In genomic region chr6:52200073-52200750, GRCm38 (mm10) we compare ENCODE assay signal across 12 mouse cellular contexts. TPM values are rescaled to one million over a fixed set of nuclear protein-coding genes. Genes with fewer than 3 reads are reported as not detected.
DNase-seq lines count a peak whose midpoint lies in the region; ATAC-seq and TF ChIP-seq lines count a peak whose summit lies in the region.
"Had no signal": no experiment of that assay in that cellular context is flagged by ENCODE, and none has a peak within 500 bp of the region (broad histone marks: within the 10 kb centered on the region; RNA-seq: fewer than 3 reads in every experiment).

No protein-coding gene starts in this region.

- WGBS in liver, embryonic 11.5 days = 13% methylated on average over 30 of the region's 30 CpGs
- 47% methylated on average over 30 of the region's 30 CpGs for whole genome bisulfite sequencing in liver, postnatal 0 days (ENCODE audit: insufficient replicate concordance)
- 8% methylated on average over 30 of the region's 30 CpGs for WGBS in hindbrain, postnatal 0 days
- 21% methylated on average over 30 of the region's 30 CpGs for WGBS in limb, embryonic 13.5 days
- WGBS in stomach, embryonic 14.5 days = 25% methylated on average over 30 of the region's 30 CpGs
- WGBS in thymus, adult 2 months = 95% methylated on average over 30 of the region's 30 CpGs

- H3K27ac ChIP-seq in liver, embryonic 11.5 days (ENCODE audit: low read depth, low read length) = no peak overlapping the region
- no peak overlapping the region for H3K27ac ChIP-seq in liver, postnatal 0 days (ENCODE audit: low read depth)
- no peak overlapping the region for H3K27ac ChIP-seq in hindbrain, postnatal 0 days
- no peak overlapping the region for H3K27ac ChIP-seq in limb, embryonic 13.5 days
- H3K27ac ChIP-seq in stomach, embryonic 14.5 days (ENCODE audit: low read length) = peak overlapping the region; percentile 90
- no peak overlapping the region for H3K27ac ChIP-seq in thymus, adult 2 months (ENCODE audit: control insufficient read depth, insufficient read depth, low read length)
- H3K27ac ChIP-seq: embryonic facial prominence, embryonic 12.5 days had no signal

- TF ChIP-seq CTCF in liver, postnatal 0 days (IDR thresholded peaks at IDR 0.05; ENCODE audit: low read depth) = no peak
- no peak for TF ChIP-seq CTCF in hindbrain, postnatal 0 days (IDR thresholded peaks at IDR 0.05; ENCODE audit: low read depth)
- TF ChIP-seq CTCF in thymus, adult 2 months (IDR thresholded peaks at IDR 0.05; ENCODE audit: borderline replicate concordance, control insufficient read depth, extremely low read depth, insufficient read depth, low read length, poor library complexity) = no peak

- peaks cover 100% of the 10 kb centered on the region for H3K27me3 ChIP-seq in liver, embryonic 11.5 days (replicated peaks; ENCODE audit: control insufficient read depth, insufficient read depth, low read length)
- peaks cover 73% of the 10 kb centered on the region for H3K27me3 ChIP-seq in liver, postnatal 0 days (ENCODE audit: insufficient read depth, low read length)
- H3K27me3 ChIP-seq in hindbrain, postnatal 0 days (ENCODE audit: insufficient read depth, low read length) = peaks cover 91% of the 10 kb centered on the region
- peaks cover 75% of the 10 kb centered on the region for H3K27me3 ChIP-seq in limb, embryonic 13.5 days
- no peaks in the 10 kb centered on the region for H3K27me3 ChIP-seq in stomach, embryonic 14.5 days (ENCODE audit: control insufficient read depth, insufficient read depth, low read length)
- no peaks in the 10 kb centered on the region for H3K27me3 ChIP-seq in thymus, adult 2 months (ENCODE audit: control insufficient read depth, insufficient read depth, low read length)

- TF ChIP-seq POLR2A in thymus, adult 2 months (IDR thresholded peaks at IDR 0.05; ENCODE audit: control insufficient read depth, extremely low read depth, insufficient read depth, low read length, poor library complexity) = no peak

- no peaks in the 10 kb centered on the region for H3K9me3 ChIP-seq in liver, embryonic 11.5 days (ENCODE audit: control insufficient read depth, low read length)
- H3K9me3 ChIP-seq in liver, postnatal 0 days (ENCODE audit: low read length) = no peaks in the 10 kb centered on the region
- H3K9me3 ChIP-seq in hindbrain, postnatal 0 days (ENCODE audit: low read length) = no peaks in the 10 kb centered on the region
- H3K9me3 ChIP-seq in limb, embryonic 13.5 days = no peaks in the 10 kb centered on the region
- H3K9me3 ChIP-seq in stomach, embryonic 14.5 days (ENCODE audit: control insufficient read depth, low read depth, low read length) = no peaks in the 10 kb centered on the region
- H3K9me3 ChIP-seq: embryonic facial prominence, embryonic 12.5 days had no signal

- no peak for DNase-seq in liver, embryonic 11.5 days (ENCODE audit: low spot score)
- DNase-seq in liver, postnatal 0 days = no peak
- no peak for DNase-seq in hindbrain, postnatal 0 days (ENCODE audit: low spot score)
- no peak for DNase-seq in left cerebral cortex, adult 11 months (ENCODE audit: low spot score)
- DNase-seq in thymus, adult 2 months = no peak
- DNase-seq: spleen, adult 18-20 months had no signal

- no peak overlapping the region for H3K4me3 ChIP-seq in liver, embryonic 11.5 days (ENCODE audit: low read depth, low read length)
- no peak overlapping the region for H3K4me3 ChIP-seq in liver, postnatal 0 days (ENCODE audit: low read depth, low read length)
- no peak overlapping the region for H3K4me3 ChIP-seq in hindbrain, postnatal 0 days (ENCODE audit: low read length)
- H3K4me3 ChIP-seq in limb, embryonic 13.5 days = no peak overlapping the region
- H3K4me3 ChIP-seq in stomach, embryonic 14.5 days (ENCODE audit: low read depth, low read length) = peak overlapping the region; percentile 90
- no peak overlapping the region for H3K4me3 ChIP-seq in thymus, adult 2 months (ENCODE audit: control insufficient read depth, insufficient read depth, low read length)
- H3K4me3 ChIP-seq: embryonic facial prominence, embryonic 12.5 days; myocyte had no signal

- no peaks in the 10 kb centered on the region for H3K36me3 ChIP-seq in liver, embryonic 11.5 days (ENCODE audit: control insufficient read depth, insufficient read depth, low read length)
- no peaks in the 10 kb centered on the region for H3K36me3 ChIP-seq in liver, postnatal 0 days (replicated peaks; ENCODE audit: insufficient read depth, low read length)
- no peaks in the 10 kb centered on the region for H3K36me3 ChIP-seq in hindbrain, postnatal 0 days (ENCODE audit: insufficient read depth, low read length)
- peaks cover 24% of the 10 kb centered on the region for H3K36me3 ChIP-seq in limb, embryonic 13.5 days
- H3K36me3 ChIP-seq in stomach, embryonic 14.5 days (ENCODE audit: control insufficient read depth, insufficient read depth, low read length) = peaks cover 5% of the 10 kb centered on the region; the same call in 1 of the 2 replicates
- no peaks in the 10 kb centered on the region for H3K36me3 ChIP-seq in thymus, adult 2 months (ENCODE audit: control insufficient read depth, insufficient read depth, low read length)
- H3K36me3 ChIP-seq: embryonic facial prominence, embryonic 12.5 days; G1E had no signal

- no peak for ATAC-seq in liver, embryonic 11.5 days (replicated peaks; ENCODE audit: low FRiP score)
- no peak for ATAC-seq in liver, postnatal 0 days
- ATAC-seq in hindbrain, postnatal 0 days = no peak
- ATAC-seq in limb, embryonic 13.5 days (ENCODE audit: low FRiP score, low read depth) = no peak
- ATAC-seq in stomach, embryonic 14.5 days (ENCODE audit: insufficient number of reproducible peaks, insufficient read depth, low FRiP score, low read depth) = no peak
- ATAC-seq in cerebellum, adult (ENCODE audit: insufficient number of reproducible peaks, low FRiP score, low TSS enrichment) = no peak

- H3K4me1 ChIP-seq in liver, embryonic 11.5 days (replicated peaks; ENCODE audit: control insufficient read depth, insufficient read depth, low read length) = 0 out of 2 replicates have a peak, but pooled peaks cover 3% of the 10 kb centered on the region
- peaks cover 4% of the 10 kb centered on the region; the same call in 1 of the 2 replicates for H3K4me1 ChIP-seq in liver, postnatal 0 days (ENCODE audit: insufficient read depth)
- H3K4me1 ChIP-seq in hindbrain, postnatal 0 days (ENCODE audit: insufficient read depth, low read length) = no peaks in the 10 kb centered on the region
- peaks cover 42% of the 10 kb centered on the region for H3K4me1 ChIP-seq in limb, embryonic 13.5 days
- H3K4me1 ChIP-seq in stomach, embryonic 14.5 days (ENCODE audit: control insufficient read depth, insufficient read depth, low read length) = peaks cover 26% of the 10 kb centered on the region
- no peaks in the 10 kb centered on the region for H3K4me1 ChIP-seq in thymus, adult 2 months (replicated peaks; ENCODE audit: control insufficient read depth, insufficient read depth, low read length)

- peak overlapping the region; percentile 42; the same call in 1 of the 2 replicates for H3K4me2 ChIP-seq in liver, embryonic 11.5 days
- no peak overlapping the region for H3K4me2 ChIP-seq in liver, postnatal 0 days (ENCODE audit: low read depth, low read length)
- H3K4me2 ChIP-seq in hindbrain, postnatal 0 days (ENCODE audit: low read depth, low read length) = peak overlapping the region; percentile 8; the same call in 1 of the 2 replicates
- peak overlapping the region; percentile 19; the same call in 1 of the 2 replicates for H3K4me2 ChIP-seq in limb, embryonic 13.5 days (replicated peaks)
- peak overlapping the region; percentile 78 for H3K4me2 ChIP-seq in stomach, embryonic 14.5 days (replicated peaks; ENCODE audit: low read depth, low read length)
- H3K4me2 ChIP-seq: embryonic facial prominence, embryonic 12.5 days had no signal

- no peak for TF ChIP-seq EP300 in liver, postnatal 0 days (IDR thresholded peaks at IDR 0.05; ENCODE audit: low read depth)

- peak overlapping the region; percentile 1; the same call in 1 of the 2 replicates for H3K9ac ChIP-seq in liver, embryonic 11.5 days (ENCODE audit: low read depth, low read length)
- H3K9ac ChIP-seq in liver, postnatal 0 days (replicated peaks) = no peak overlapping the region
- no peak overlapping the region for H3K9ac ChIP-seq in hindbrain, postnatal 0 days (replicated peaks; ENCODE audit: low read length)
- no peak overlapping the region for H3K9ac ChIP-seq in limb, embryonic 13.5 days
- H3K9ac ChIP-seq in stomach, embryonic 14.5 days (replicated peaks; ENCODE audit: low read depth, low read length) = peak overlapping the region; percentile 56
- H3K9ac ChIP-seq: embryonic facial prominence, embryonic 12.5 days had no signal

RNA-seq across cellular contexts. Expression of gene Hoxa5, which starts 4.2 kb away (rescaled TPM):
- 8.0 and 9.7 TPM in 2 replicates for polyA plus RNA-seq in liver, embryonic 11.5 days (2014; fragmentation: Nextera tagmentation; extraction: Ambion mirVana)
- polyA plus RNA-seq in liver, postnatal 0 days (2015; fragmentation: Nextera tagmentation; extraction: Ambion mirVana) = 0.58 and 0.73 TPM in 2 replicates
- total RNA-seq in hindbrain, postnatal 0 days (2014; rRNA removed) = 99.2 and 108 TPM in 2 replicates
- polyA plus RNA-seq in hindbrain, postnatal 0 days (2015; fragmentation: Nextera tagmentation; extraction: Ambion mirVana) = 81.7 and 89.4 TPM in 2 replicates
- 4.8 and 5.3 TPM in 2 replicates for polyA plus RNA-seq in limb, embryonic 13.5 days (2015; fragmentation: Nextera tagmentation; extraction: Ambion mirVana)
- 24.4 and 27.1 TPM in 2 replicates for polyA plus RNA-seq in stomach, embryonic 14.5 days (2014; fragmentation: Nextera tagmentation; extraction: Ambion mirVana)
- 1.1 and 1.5 TPM in 2 replicates for polyA plus RNA-seq in thymus, adult 2 months (2012; rRNA removed)
- polyA plus RNA-seq: G1E had no signal

RNA-seq across cellular contexts. Expression of gene Hoxa6, which starts 8.3 kb away (rescaled TPM):
- 0.45 and 0.71 TPM in 2 replicates for polyA plus RNA-seq in liver, embryonic 11.5 days (2014; fragmentation: Nextera tagmentation; extraction: Ambion mirVana)
- not detected in 2 replicates for polyA plus RNA-seq in liver, postnatal 0 days (2015; fragmentation: Nextera tagmentation; extraction: Ambion mirVana)
- 12.3 and 25.8 TPM in 2 replicates for total RNA-seq in hindbrain, postnatal 0 days (2014; rRNA removed)
- 6.0 and 7.7 TPM in 2 replicates for polyA plus RNA-seq in hindbrain, postnatal 0 days (2015; fragmentation: Nextera tagmentation; extraction: Ambion mirVana)
- 0.97 and 1.2 TPM in 2 replicates for polyA plus RNA-seq in limb, embryonic 13.5 days (2015; fragmentation: Nextera tagmentation; extraction: Ambion mirVana)
- 3.4 TPM in 2 replicates for polyA plus RNA-seq in stomach, embryonic 14.5 days (2014; fragmentation: Nextera tagmentation; extraction: Ambion mirVana)
- 0.39 and 0.46 TPM in 2 replicates for polyA plus RNA-seq in thymus, adult 2 months (2012; rRNA removed)
- polyA plus RNA-seq: embryonic facial prominence, embryonic 12.5 days; G1E had no signal

RNA-seq across cellular contexts. Expression of gene Hoxa4, which starts 8.7 kb away (rescaled TPM):
- 2.3 and 3.1 TPM in 2 replicates for polyA plus RNA-seq in liver, embryonic 11.5 days (2014; fragmentation: Nextera tagmentation; extraction: Ambion mirVana)
- polyA plus RNA-seq in liver, postnatal 0 days (2015; fragmentation: Nextera tagmentation; extraction: Ambion mirVana) = 0.13 and 0.30 TPM in 2 replicates
- 4.8 and 7.3 TPM in 2 replicates for total RNA-seq in hindbrain, postnatal 0 days (2014; rRNA removed)
- 10.5 and 12.0 TPM in 2 replicates for polyA plus RNA-seq in hindbrain, postnatal 0 days (2015; fragmentation: Nextera tagmentation; extraction: Ambion mirVana)
- polyA plus RNA-seq in limb, embryonic 13.5 days (2015; fragmentation: Nextera tagmentation; extraction: Ambion mirVana) = 0.52 and 0.96 TPM in 2 replicates
- 6.7 and 6.8 TPM in 2 replicates for polyA plus RNA-seq in stomach, embryonic 14.5 days (2014; fragmentation: Nextera tagmentation; extraction: Ambion mirVana)
- 1.2 and 1.5 TPM in 2 replicates for polyA plus RNA-seq in thymus, adult 2 months (2012; rRNA removed)
- total RNA-seq: G1E had no signal
- polyA plus RNA-seq: embryonic facial prominence, embryonic 12.5 days; G1E had no signal

RNA-seq across cellular contexts. Expression of gene Hoxa3, which starts 12.9 kb away (rescaled TPM):
- polyA plus RNA-seq in liver, embryonic 11.5 days (2014; fragmentation: Nextera tagmentation; extraction: Ambion mirVana) = 2.8 and 2.9 TPM in 2 replicates
- polyA plus RNA-seq in liver, postnatal 0 days (2015; fragmentation: Nextera tagmentation; extraction: Ambion mirVana) = 0.16 and 0.17 TPM in 2 replicates
- 8.7 and 9.8 TPM in 2 replicates for total RNA-seq in hindbrain, postnatal 0 days (2014; rRNA removed)
- polyA plus RNA-seq in hindbrain, postnatal 0 days (2015; fragmentation: Nextera tagmentation; extraction: Ambion mirVana) = 7.9 and 8.8 TPM in 2 replicates
- polyA plus RNA-seq in limb, embryonic 13.5 days (2015; fragmentation: Nextera tagmentation; extraction: Ambion mirVana) = 5.9 and 6.3 TPM in 2 replicates
- polyA plus RNA-seq in stomach, embryonic 14.5 days (2014; fragmentation: Nextera tagmentation; extraction: Ambion mirVana) = 15.5 and 16.0 TPM in 2 replicates
- polyA plus RNA-seq in thymus, adult 2 months (2012; rRNA removed) = 3.5 and 3.6 TPM in 2 replicates
- polyA plus RNA-seq: G1E had no signal

RNA-seq across cellular contexts. Expression of gene Gm28308, which starts 12.9 kb away (rescaled TPM):
- not detected in 2 replicates for polyA plus RNA-seq in liver, embryonic 11.5 days (2014; fragmentation: Nextera tagmentation; extraction: Ambion mirVana)
- polyA plus RNA-seq in liver, postnatal 0 days (2015; fragmentation: Nextera tagmentation; extraction: Ambion mirVana) = not detected in 2 replicates
- 0.83 and 2.2 TPM in 2 replicates for total RNA-seq in hindbrain, postnatal 0 days (2014; rRNA removed)
- not detected in 2 replicates for polyA plus RNA-seq in hindbrain, postnatal 0 days (2015; fragmentation: Nextera tagmentation; extraction: Ambion mirVana)
- polyA plus RNA-seq in limb, embryonic 13.5 days (2015; fragmentation: Nextera tagmentation; extraction: Ambion mirVana) = 0.29 TPM in 1 of 2 replicates, not detected in the other
- not detected in 2 replicates for polyA plus RNA-seq in stomach, embryonic 14.5 days (2014; fragmentation: Nextera tagmentation; extraction: Ambion mirVana)
- polyA plus RNA-seq in thymus, adult 2 months (2012; rRNA removed) = 0.24 and 0.26 TPM in 2 replicates
- total RNA-seq: G1E had no signal
- polyA plus RNA-seq: embryonic facial prominence, embryonic 12.5 days; G1E had no signal

Comparison
In these comparisons a context has a peak if more than half of its experiments do, and no peak if none do; other contexts are left out.
1. H3K9ac ChIP-seq: peak in liver, embryonic 11.5 days (single experiment) and stomach, embryonic 14.5 days (single experiment); none in liver, postnatal 0 days (single experiment), hindbrain, postnatal 0 days (single experiment) and limb, embryonic 13.5 days (single experiment).